Mouse (Mus musculus): Measurements from ENCODE around the gene Gli3. TPM values are rescaled to one million over a fixed set of nuclear protein-coding genes. Genes with fewer than 3 reads are reported as not detected.

Gene Gli3
- total and polyA plus RNA-seq, 2 experiments from 2014 or later = 1.9 to 8.1 TPM

- ATAC-seq (ENCODE audit: insufficient read depth, low read depth) = no peak
- H3K4me1 ChIP-seq (ENCODE audit: control insufficient read depth, insufficient read depth) = no peaks in the 10 kb centered on the region
- no peaks in the 10 kb centered on the region for H3K27me3 ChIP-seq (ENCODE audit: control insufficient read depth, insufficient read depth, low read length)
- no peaks in the 10 kb centered on the region for H3K36me3 ChIP-seq (replicated peaks; ENCODE audit: control insufficient read depth, insufficient read depth, low read length)
- TF ChIP-seq EP300 (IDR thresholded peaks at IDR 0.05; ENCODE audit: low read depth) (no peak), CTCF (IDR thresholded peaks at IDR 0.05; ENCODE audit: low read depth) (no peak)
- DNase-seq (ENCODE audit: low spot score) = no peak
- H3K9ac ChIP-seq (replicated peaks; ENCODE audit: low read depth, low read length) = no peak overlapping the region
- 64% methylated on average over 1 of the region's 1 CpGs for WGBS
- no peak overlapping the region for H3K4me2 ChIP-seq (ENCODE audit: low read depth, low read length)
- H3K9me3 ChIP-seq (replicated peaks; ENCODE audit: control insufficient read depth, low read length) = no peaks in the 10 kb centered on the region
- H3K27ac ChIP-seq (ENCODE audit: low read depth) = no peak overlapping the region
- H3K4me3 ChIP-seq (ENCODE audit: low read depth, low read length) = no peak overlapping the region
Observed at GRCm38 (mm10) chr13:15488065-15488464, 25.0 kb downstream of the Gli3 start.

- ATAC-seq (ENCODE audit: insufficient read depth, low read depth) (no peak), DNase-seq (ENCODE audit: low spot score) (no peak)
- no peak overlapping the region for H3K9ac ChIP-seq (replicated peaks; ENCODE audit: low read depth, low read length)
- no peak for TF ChIP-seq EP300 (IDR thresholded peaks at IDR 0.05; ENCODE audit: low read depth)
- no peak for TF ChIP-seq CTCF (IDR thresholded peaks at IDR 0.05; ENCODE audit: low read depth)
- no peak overlapping the region for H3K4me2 ChIP-seq (ENCODE audit: low read depth, low read length)
- H3K4me3 ChIP-seq (ENCODE audit: low read depth, low read length) = no peak overlapping the region
- WGBS = 75% methylated on average over 4 of the region's 4 CpGs
- no peaks in the 10 kb centered on the region for H3K4me1 ChIP-seq (ENCODE audit: control insufficient read depth, insufficient read depth)
- no peaks in the 10 kb centered on the region for H3K36me3 ChIP-seq (replicated peaks; ENCODE audit: control insufficient read depth, insufficient read depth, low read length)
- H3K27ac ChIP-seq (ENCODE audit: low read depth) = no peak overlapping the region
- no peaks in the 10 kb centered on the region for H3K27me3 ChIP-seq (ENCODE audit: control insufficient read depth, insufficient read depth, low read length)
- no peaks in the 10 kb centered on the region for H3K9me3 ChIP-seq (replicated peaks; ENCODE audit: control insufficient read depth, low read length)
Observed at GRCm38 (mm10) chr13:15495820-15496219, 32.8 kb downstream of the Gli3 start.

GRCm38 (mm10) chr13:15498338-15498737, 35.3 kb downstream of the Gli3 start:
- DNase-seq (ENCODE audit: low spot score) (no peak), ATAC-seq (ENCODE audit: insufficient read depth, low read depth) (no peak)
- Histone ChIP-seq H3K9me3 (replicated peaks; ENCODE audit: control insufficient read depth, low read length) (no peaks in the 10 kb centered on the region), H3K9ac (replicated peaks; ENCODE audit: low read depth, low read length) (no peak overlapping the region), H3K36me3 (replicated peaks; ENCODE audit: control insufficient read depth, insufficient read depth, low read length) (no peaks in the 10 kb centered on the region), H3K4me3 (ENCODE audit: low read depth, low read length) (no peak overlapping the region), H3K27ac (ENCODE audit: low read depth) (no peak overlapping the region), H3K4me1 (ENCODE audit: control insufficient read depth, insufficient read depth) (no peaks in the 10 kb centered on the region), H3K4me2 (ENCODE audit: low read depth, low read length) (no peak overlapping the region), H3K27me3 (ENCODE audit: control insufficient read depth, insufficient read depth, low read length) (no peaks in the 10 kb centered on the region)
- no peak for TF ChIP-seq CTCF (IDR thresholded peaks at IDR 0.05; ENCODE audit: low read depth)
- no peak for TF ChIP-seq EP300 (IDR thresholded peaks at IDR 0.05; ENCODE audit: low read depth)
- WGBS = 61% methylated on average over 4 of the region's 4 CpGs

GRCm38 (mm10) chr13:15510925-15511324, 47.9 kb downstream of the Gli3 start:
- H3K4me2 ChIP-seq (ENCODE audit: low read depth, low read length) = no peak overlapping the region
- ATAC-seq (ENCODE audit: insufficient read depth, low read depth) = no peak
- H3K4me1 ChIP-seq (ENCODE audit: control insufficient read depth, insufficient read depth) = no peaks in the 10 kb centered on the region
- no peak overlapping the region for H3K9ac ChIP-seq (replicated peaks; ENCODE audit: low read depth, low read length)
- no peak for DNase-seq (ENCODE audit: low spot score)
- no peaks in the 10 kb centered on the region for H3K27me3 ChIP-seq (ENCODE audit: control insufficient read depth, insufficient read depth, low read length)
- TF ChIP-seq EP300 (IDR thresholded peaks at IDR 0.05; ENCODE audit: low read depth) (no peak), CTCF (IDR thresholded peaks at IDR 0.05; ENCODE audit: low read depth) (no peak)
- no peak overlapping the region for H3K27ac ChIP-seq (ENCODE audit: low read depth)
- H3K4me3 ChIP-seq (ENCODE audit: low read depth, low read length) = no peak overlapping the region
- H3K36me3 ChIP-seq (replicated peaks; ENCODE audit: control insufficient read depth, insufficient read depth, low read length) = no peaks in the 10 kb centered on the region
- H3K9me3 ChIP-seq (replicated peaks; ENCODE audit: control insufficient read depth, low read length) = no peaks in the 10 kb centered on the region

- WGBS = 87% methylated on average over 5 of the region's 5 CpGs
Observed at GRCm38 (mm10) chr13:15513114-15513513, 50.1 kb downstream of the Gli3 start.

GRCm38 (mm10) chr13:15514082-15514481, 51.0 kb downstream of the Gli3 start:
- TF ChIP-seq CTCF (IDR thresholded peaks at IDR 0.05; ENCODE audit: low read depth) (no peak), EP300 (IDR thresholded peaks at IDR 0.05; ENCODE audit: low read depth) (no peak)
- H3K4me3 ChIP-seq (ENCODE audit: low read depth, low read length) = no peak overlapping the region
- no peak overlapping the region for H3K4me2 ChIP-seq (ENCODE audit: low read depth, low read length)
- no peaks in the 10 kb centered on the region for H3K27me3 ChIP-seq (ENCODE audit: control insufficient read depth, insufficient read depth, low read length)
- H3K9ac ChIP-seq (replicated peaks; ENCODE audit: low read depth, low read length) = no peak overlapping the region
- no peak overlapping the region for H3K27ac ChIP-seq (ENCODE audit: low read depth)
- DNase-seq (ENCODE audit: low spot score) (peak; percentile 20), ATAC-seq (ENCODE audit: insufficient read depth, low read depth) (no peak)
- no peaks in the 10 kb centered on the region for H3K36me3 ChIP-seq (replicated peaks; ENCODE audit: control insufficient read depth, insufficient read depth, low read length)
- H3K4me1 ChIP-seq (ENCODE audit: control insufficient read depth, insufficient read depth) = no peaks in the 10 kb centered on the region
- no peaks in the 10 kb centered on the region for H3K9me3 ChIP-seq (replicated peaks; ENCODE audit: control insufficient read depth, low read length)
- 60% methylated on average over 8 of the region's 8 CpGs for WGBS

More at GRCm38 (mm10) chr13:15513114-15513513, 50.1 kb downstream of the Gli3 start:
- DNase-seq (ENCODE audit: low spot score) (no peak), ATAC-seq (ENCODE audit: insufficient read depth, low read depth) (no peak)
- Histone ChIP-seq H3K4me1 (ENCODE audit: control insufficient read depth, insufficient read depth) (no peaks in the 10 kb centered on the region), H3K36me3 (replicated peaks; ENCODE audit: control insufficient read depth, insufficient read depth, low read length) (no peaks in the 10 kb centered on the region), H3K4me3 (ENCODE audit: low read depth, low read length) (no peak overlapping the region), H3K9me3 (replicated peaks; ENCODE audit: control insufficient read depth, low read length) (no peaks in the 10 kb centered on the region), H3K4me2 (ENCODE audit: low read depth, low read length) (no peak overlapping the region), H3K9ac (replicated peaks; ENCODE audit: low read depth, low read length) (no peak overlapping the region), H3K27ac (ENCODE audit: low read depth) (no peak overlapping the region), H3K27me3 (ENCODE audit: control insufficient read depth, insufficient read depth, low read length) (no peaks in the 10 kb centered on the region)
- no peak for TF ChIP-seq EP300 (IDR thresholded peaks at IDR 0.05; ENCODE audit: low read depth)
- no peak for TF ChIP-seq CTCF (IDR thresholded peaks at IDR 0.05; ENCODE audit: low read depth)
